Mouse (Mus musculus) kidney, postnatal 25 days (tissue): ENCODE measurements around the gene Cpeb1.
A peak's percentile ranks its signal among the peaks of the same experiment; 100 is the strongest.

Experiments used
- DNase-seq, 2 experiments: peaks; one replicate each; pipeline ENCODE4 v3.0.0; 2021; ENCODE audit warnings: mixed read lengths in 2 of 2

Gene Cpeb1

DNA sequence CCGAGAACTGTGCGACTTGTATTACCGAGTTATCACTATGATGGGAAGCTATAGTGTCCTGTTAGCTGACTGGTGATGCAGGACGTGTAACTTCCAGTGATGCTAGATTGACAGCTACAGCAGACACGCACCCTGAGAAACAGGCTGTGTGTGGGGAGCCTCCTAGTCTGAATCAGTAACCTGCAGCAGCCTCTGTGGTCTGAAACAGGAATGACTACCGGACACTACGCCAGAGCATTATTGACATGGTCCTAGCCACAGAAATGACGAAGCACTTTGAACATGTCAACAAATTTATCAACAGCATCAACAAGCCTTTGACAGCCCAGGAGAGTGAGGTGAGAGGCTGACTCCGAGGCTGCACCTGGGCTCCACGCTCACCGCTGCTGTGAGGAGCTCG is 129.2 kb downstream of the Cpeb1 start:
- DNase-seq: no peak

DNA sequence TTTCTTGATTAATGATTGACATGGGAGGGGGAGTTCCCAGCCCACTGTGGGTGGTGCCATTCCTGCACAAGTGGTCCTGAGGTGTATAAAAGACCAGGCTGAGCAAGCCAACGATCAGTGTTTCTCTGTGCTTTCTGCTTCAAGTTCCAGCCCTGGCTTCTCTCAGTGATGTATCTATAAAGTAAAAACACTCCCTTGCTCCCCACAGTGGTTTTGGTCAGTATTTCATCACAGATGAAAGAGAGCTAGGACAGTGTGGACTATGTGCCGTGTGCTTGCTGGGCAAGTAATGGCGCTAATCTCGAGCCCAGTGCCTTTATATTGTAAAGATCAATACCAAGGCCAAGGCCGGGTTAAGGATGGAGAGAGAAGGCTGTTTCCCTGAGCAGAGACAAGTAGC is 133.5 kb downstream of the Cpeb1 start:
- DNase-seq: no peak

- DNase-seq: no peak
These were observed 135.5 kb downstream of the Cpeb1 start for GRCm38 (mm10) chr7:81319749-81320148.

DNA sequence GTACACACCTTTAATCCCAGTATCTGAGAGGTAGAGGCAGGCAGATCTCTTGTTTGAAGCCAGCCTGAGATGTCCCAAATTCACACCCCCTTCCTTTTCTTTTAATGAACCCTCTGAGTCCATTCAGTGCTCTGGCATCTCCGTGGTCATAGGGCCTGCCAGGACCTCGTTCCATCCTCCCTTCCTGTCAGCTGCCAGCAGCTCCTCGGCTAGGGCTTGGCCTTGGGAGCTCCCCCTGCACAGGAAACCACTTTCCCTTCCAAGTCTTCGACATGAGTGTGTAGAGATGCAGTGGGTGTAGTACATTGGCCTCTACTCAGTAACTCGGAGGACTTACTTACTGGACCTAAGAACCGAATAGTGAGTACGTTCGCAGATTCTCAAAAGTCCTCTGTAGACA is 139.7 kb downstream of the Cpeb1 start:
- peak; percentile 21 to 70 for DNase-seq

- DNase-seq: no peak
These were observed 143.7 kb downstream of the Cpeb1 start for GRCm38 (mm10) chr7:81311581-81311980.

- DNase-seq: no peak
These were observed 144.1 kb downstream of the Cpeb1 start for GRCm38 (mm10) chr7:81311130-81311529.

DNA sequence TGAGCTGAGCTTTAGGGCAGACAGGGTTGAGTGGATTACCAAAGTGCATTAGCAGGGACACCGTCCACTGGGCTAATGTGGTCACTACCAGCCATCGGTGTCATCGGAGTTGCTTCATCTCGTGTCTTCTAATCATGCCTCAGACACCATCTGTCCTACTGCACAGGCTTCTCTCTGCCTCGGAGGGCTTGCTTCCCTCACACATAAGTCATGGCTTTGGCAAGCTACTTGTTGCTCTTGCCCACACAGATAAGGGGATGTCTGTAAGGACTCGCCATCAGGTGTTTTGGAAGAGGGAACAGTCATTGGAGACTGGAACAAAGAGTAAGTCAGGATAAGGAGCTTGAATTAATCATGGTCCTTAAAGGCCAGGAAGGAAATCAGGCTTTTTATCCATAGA is 146.0 kb downstream of the Cpeb1 start:
- DNase-seq: no peak

DNA sequence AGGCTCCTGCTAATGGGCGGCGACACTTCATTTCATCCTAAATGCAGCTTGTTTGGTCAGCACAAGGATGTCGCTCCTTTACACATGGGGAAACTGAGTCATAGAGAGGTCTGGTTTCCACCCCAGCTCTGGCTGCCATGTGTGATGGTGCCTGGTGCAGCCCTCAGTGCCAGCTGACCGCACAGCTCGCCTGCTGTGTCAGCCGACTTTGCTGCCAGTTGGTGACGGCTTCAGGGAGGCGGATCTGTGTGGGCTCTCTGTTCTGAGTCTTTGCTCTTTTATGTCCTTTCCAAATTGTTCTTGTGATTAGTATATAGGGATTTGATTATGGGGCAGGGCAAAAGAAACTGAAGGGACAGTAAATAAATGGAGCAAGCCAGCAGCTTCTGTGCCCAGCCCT is 147.5 kb downstream of the Cpeb1 start:
- DNase-seq: no peak

DNA sequence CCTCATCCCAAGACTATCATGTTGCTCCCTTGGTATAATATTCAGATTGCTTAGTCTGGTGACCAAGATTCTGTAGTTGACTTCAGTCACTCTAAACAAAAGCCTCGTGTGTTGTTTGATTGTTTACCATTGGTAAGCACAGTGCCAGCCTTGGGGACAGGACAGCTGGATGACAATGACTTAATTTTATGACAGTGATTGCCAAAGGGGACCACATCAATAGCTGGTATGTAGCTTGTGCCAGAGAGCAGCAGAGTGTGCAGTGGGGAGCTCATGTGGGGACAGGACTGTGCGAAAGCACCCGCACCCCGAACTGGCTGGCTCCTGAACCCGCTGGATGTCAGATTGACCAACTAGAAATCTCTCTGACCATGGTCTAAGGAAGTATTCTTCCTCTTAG is 150.6 kb downstream of the Cpeb1 start:
- no peak for DNase-seq

DNA sequence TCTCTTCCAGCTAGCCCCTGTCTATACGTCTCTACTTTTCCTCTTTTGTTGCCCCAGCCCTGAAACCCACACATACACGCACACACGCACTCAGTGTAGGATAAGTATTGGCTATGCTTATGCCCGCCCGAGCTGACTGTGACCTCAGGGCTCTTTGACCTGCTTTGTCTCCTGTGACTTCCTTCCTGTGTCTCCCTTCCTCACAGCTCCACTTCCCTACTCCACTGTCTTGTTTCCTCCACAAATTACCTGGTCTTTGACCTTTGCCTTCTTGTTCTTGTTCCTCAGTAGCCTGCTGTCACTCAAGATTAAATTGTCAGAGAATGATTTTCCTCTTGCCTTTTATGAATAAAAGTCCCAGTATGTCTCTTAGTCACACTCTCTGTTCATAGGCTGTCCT is 151.2 kb downstream of the Cpeb1 start:
- peak; percentile 13 to 54 for DNase-seq

- peak; percentile 67 to 79 for DNase-seq
These were observed 151.6 kb downstream of the Cpeb1 start for GRCm38 (mm10) chr7:81303682-81304081.

GRCm38 (mm10) chr7:81301323-81301722 is 153.9 kb downstream of the Cpeb1 start:
- DNase-seq: no peak

- DNase-seq: no peak
These were observed 157.1 kb downstream of the Cpeb1 start for GRCm38 (mm10) chr7:81298206-81298605.
